Mouse (Mus musculus) right cerebral cortex, postnatal 25 days (tissue): ENCODE measurements around the gene Calr.
"Not testable (repeated sequence)": the region's sequence is repeated elsewhere in the genome, so short reads cannot be mapped to it uniquely, and the experiment has no call there.

Experiments
- DNase-seq: peaks from one replicate; pipeline ENCODE4 v3.0.0; 2022

Gene Calr

GRCm38 (mm10) chr8:84841514-84841913 lies 5.2 kb downstream of the Calr start:
- no peak for DNase-seq

DNA sequence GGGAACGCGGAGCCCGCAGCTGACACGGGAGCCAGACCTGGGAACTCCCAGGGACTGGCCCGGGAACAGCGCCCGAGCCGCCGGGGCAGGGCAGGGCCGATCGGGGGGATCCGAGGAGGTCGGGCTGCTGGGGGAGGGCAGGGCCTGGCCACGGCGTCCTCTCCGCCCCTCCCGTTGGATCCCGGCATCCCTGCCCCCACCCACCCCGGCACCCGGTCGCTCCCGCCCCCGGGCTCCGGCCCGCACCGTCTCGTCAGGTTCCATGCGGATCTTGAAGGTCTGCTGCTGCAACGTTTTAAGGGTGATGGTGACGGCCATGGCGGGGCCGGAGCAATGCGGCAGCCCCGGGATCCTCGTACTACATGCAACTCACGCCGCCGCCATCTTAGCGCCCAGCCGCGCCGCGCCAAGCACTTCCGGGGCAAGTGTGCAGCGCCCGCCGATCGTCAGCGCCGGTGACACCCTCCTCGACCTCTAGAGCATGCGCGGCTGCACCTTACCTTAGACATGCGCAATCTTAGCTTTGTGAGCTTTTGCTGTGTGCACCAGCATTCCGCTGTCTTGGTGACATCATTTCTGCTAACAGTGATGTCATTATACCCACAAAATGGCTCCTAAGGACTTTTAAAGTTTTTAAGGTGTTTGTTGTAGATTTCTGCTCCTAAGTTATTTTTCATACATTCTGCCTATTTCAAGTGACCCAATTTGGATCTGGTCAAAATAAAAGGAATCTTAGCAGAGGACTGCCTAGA lies 6.3 kb downstream of the Calr start, which contains the start of gene Rad23a:
Gene Rad23a (minus strand): TSS at position 418 of the 752 bp plus-strand sequence.
- peak; percentile 92 for DNase-seq

GRCm38 (mm10) chr8:84839875-84840247 lies 6.9 kb downstream of the Calr start:
- DNase-seq = no peak

- DNase-seq = no peak
These were observed 7.3 kb downstream of the Calr start for GRCm38 (mm10) chr8:84839411-84839810.

DNA sequence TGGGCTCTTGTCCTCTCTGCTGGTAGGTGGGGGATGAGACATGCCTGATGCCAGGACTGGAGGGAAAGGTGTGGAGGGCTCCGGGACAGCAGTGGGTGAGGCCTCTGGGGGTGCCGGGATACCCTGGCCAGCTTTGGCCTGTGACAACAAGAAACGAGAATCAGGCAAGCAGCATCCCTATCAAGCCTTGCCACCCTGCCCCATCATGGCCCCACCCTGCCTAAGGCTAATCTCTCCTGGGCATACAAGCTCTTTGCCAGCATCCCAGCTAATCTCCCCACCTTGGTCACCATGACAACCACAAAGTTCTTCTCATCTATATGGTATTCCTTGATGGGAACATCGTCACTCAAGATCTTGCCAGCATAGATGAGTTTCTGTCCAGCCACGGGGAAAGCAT lies 8.2 kb downstream of the Calr start:
- no peak for DNase-seq

DNA sequence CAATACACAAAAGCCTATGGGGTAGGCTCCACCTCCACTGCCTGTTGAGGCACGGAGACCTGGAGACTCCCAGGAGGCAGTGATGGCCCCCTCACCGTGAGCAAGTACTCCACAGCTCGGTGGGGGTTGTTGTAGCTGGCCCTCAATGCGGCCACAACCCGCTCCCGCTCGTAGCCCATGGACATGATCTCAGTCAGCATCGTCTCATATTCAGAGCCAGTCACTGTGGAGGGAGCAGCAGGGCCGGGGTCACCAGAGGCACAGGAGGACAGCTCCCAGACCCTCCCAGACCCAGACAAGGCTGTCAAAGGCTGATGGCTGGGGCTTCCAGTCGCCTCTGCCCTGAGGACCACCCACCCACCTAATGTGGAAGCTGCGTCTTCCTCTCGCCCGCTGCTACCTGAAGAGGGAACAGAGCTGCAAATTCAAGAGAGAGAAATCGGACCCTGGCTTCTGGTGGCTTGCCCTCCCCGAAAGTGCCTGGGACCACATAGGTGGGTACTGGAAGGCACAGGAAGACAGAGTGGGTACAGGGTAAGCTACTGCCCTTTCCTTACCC lies 8.7 kb downstream of the Calr start:
- DNase-seq = no peak

- no peak for DNase-seq
These were observed 9.4 kb downstream of the Calr start for GRCm38 (mm10) chr8:84837149-84837911.

DNA sequence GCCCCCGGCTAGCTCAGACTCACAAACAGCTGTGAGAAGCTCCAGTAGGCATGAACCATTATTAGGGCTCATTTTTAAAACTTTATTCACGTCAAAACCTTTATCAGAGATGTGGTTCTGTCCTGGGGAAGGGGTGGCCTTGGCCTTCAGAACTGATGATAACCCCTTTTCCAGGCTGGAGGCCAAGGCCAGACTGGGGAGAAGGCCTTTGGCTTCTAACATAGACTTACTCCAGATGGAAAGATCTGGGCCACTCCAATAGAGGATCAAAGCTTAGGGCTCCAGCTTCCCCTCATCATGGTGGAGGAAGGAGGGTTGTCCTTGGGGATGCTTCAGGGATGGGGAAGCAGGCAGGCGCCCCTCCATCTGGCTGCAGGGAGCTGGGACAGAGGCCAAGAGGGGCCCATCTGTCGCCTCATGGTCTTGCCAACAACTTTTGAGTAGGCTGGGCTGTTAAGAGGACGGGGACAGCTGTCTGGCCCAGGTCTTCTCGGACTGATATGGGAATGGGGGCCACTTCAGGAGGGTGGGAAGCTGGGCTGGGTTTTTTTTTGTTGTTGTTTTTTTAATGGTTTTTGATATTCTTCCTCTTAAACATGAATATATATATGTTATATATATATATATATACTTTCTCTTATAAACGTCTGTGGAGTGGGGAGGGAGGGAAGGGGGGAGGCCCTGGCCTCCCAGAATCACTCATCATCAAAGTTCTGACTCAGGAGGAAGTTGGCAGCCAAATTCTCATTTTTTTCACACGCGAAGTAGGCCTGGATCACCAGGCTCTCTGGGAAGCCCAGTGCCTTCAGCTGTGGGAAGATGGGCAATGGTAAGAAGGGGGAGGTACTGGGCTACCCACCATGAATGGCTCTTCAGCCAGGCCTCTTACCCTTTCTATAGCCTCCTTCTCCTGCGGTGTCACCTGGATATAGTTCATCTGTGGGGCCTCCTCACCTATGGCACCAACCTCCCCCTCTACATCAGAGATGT lies 11.6 kb downstream of the Calr start:
- peak; percentile 77 for DNase-seq

GRCm38 (mm10) chr8:84834002-84834865 lies 12.5 kb downstream of the Calr start:
- DNase-seq = no peak

DNA sequence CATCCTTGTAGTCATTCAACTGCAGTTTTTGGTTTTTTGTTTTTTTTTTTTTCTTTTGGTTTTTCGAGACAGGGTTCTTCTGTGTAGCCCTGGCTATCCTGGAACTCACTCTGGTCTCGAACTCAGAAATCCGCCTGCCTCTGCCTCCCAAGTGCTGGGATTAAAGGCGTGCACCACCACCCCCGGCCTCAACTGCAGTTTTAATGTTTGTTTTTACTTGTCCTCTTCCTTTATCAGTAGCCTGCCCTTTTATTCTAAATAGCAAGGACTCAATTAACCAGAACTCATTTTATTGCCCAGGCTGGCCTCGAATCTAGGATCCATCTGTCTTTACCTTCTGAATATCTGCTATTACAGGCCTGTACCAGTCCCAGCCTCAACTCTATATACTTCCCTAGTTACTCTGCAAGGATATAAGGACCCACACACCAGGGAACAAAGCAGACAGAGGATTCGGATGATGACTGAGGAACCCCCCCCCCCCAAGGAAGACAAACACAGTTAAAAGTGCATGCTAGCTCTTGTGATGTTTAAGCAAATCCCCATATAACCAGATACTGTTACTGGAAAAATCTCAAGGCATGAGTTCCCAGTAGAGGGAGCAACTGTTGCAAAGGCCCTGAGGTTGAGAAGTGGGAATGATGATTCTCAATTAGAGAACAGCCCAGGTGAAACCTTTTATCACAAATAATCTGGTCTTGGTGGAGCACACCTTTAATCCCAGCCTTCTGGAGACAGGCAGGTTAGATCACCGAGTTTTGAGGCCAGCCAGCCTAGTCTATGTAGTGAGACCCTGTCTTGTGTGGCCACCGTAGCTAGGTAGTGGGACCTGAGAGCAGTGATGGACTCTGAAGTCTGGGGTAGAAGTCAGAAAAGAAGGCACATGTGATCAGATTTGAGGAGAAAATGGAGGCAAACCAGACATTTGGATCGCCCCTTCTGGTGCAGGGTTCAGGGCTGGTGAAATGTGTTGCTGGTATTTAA lies 13.7 kb downstream of the Calr start:
- no peak for DNase-seq

DNA sequence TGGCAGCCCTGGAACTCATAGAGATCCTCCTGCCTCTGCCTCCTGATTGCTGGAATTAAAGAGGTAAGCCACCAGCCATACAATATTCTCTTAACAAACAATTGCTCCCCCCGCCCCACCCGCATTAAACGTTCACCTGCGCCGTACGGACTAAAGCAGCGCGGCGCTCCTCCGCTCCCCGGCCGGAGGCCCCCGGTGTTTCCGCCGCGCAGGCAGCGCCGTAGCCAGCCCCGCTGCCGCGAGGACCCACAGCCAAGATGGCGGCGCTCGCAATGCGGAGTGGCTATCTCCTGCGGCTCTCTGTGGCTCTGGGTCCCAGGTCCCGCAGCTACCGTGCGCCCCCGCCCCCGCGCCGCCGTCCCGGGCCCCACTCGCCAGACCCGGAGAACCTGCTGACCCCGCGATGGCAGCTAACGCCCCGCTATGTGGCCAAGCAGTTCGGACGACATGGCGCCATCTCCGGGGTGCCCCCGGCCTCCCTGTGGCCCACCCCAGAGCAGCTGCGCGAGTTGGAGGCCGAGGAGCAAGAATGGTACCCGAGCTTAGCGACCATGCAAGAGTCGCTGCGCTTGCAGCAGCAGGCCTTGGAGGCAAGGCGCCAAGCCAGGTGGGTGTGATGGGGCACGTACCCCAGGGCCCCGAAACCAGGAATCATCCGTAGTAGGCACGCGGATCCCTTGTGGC lies 14.6 kb downstream of the Calr start:
- peak; percentile 86 for DNase-seq

DNA sequence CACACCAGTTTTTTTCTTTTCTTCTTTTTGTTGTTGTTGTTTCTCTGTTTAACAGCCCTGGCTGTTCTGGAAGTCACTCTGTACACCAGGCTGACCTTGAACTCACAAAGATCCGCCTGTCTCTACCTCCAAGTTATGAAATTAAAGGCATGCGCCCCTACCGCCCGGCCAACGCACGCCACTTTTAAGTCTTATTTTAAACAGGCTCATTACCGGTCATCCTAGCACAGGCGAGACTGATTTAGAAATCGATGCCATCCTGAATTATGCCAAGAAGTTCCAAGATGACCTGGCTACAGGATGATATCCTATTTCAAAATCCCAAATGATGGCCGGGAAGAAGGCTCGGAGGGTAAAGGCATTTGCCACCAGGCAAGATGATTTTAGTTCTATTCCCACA lies 15.2 kb downstream of the Calr start, which contains the start of gene Gadd45gip1:
Gene Gadd45gip1 (plus strand): TSS at position 33 of the 400 bp plus-strand sequence.
- DNase-seq = no peak

- not testable (repeated sequence) for DNase-seq
These were observed 20.2 kb downstream of the Calr start for GRCm38 (mm10) chr8:84826518-84826917.

DNA sequence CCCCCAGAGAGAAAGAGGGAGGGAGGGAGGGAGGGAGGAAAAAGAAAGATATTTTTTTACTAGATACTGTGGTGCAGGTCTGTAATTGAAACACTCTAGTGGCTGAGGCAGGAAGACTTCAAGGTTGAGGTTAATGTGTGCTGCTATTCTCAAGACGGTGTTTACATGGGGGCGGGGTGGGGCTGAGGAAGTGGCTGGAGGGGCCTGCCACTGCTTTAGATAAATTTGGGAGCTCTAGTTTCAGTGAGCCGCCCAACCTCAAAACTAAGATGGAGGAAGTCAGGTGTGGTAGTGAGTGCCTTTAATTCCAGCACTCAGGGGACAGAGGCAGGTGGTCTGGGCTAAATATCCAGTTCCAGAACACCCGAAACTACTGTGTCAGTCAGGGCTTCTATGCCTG lies 21.1 kb downstream of the Calr start:
- DNase-seq = no peak

- peak; percentile 69 for DNase-seq
These were observed 23.1 kb downstream of the Calr start for GRCm38 (mm10) chr8:84823653-84824052.

DNA sequence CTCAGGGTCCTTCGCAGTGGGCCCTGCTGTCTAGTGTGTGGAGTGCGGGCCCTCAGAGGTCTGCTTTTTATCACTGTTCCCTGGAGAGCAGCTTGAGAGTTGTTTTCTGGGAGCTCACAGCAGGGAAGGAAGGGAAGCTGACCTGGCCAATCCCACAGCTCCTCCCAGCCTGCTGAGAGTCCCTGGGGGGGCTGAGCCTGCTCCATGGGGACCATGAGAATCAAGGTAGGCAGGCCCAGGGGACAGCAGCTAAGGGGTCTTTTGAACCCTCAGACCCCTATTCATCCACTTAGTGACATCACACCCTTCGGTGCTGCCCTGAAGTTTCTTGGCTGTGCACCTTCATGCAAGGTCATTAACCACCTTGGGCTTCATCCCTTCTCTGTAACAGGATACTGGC lies 24.0 kb downstream of the Calr start, which contains the start of gene Dand5:
Gene Dand5 (minus strand): TSS at position 101 of the 400 bp plus-strand sequence.
- no peak for DNase-seq

- no peak for DNase-seq
These were observed 30.6 kb downstream of the Calr start for GRCm38 (mm10) chr8:84816117-84816516.

GRCm38 (mm10) chr8:84815547-84815946 lies 31.2 kb downstream of the Calr start:
- DNase-seq = peak; percentile 94
